Mouse (Mus musculus) cerebellum, adult 2 months (tissue): Measurements from ENCODE around the gene Nme4.

Source experiments
- CTCF ChIP-seq: fragments of 200-500 bp; IDR thresholded peaks from 2 replicates; pipeline ENCODE4 v1.5.1; 2011; ENCODE audit warnings: low read depth, mild to moderate bottlenecking, control low read depth, low read length, moderate library complexity, borderline replicate concordance; ENCODE audit not compliant: insufficient read depth
- POLR2A ChIP-seq: fragments of 200-500 bp; IDR thresholded peaks from 2 replicates; pipeline ENCODE4 v1.6.1; 2011; ENCODE audit warnings: low read length, control low read depth, borderline replicate concordance; ENCODE audit not compliant: insufficient read depth

GRCm38 (mm10) chr17:26064916-26065315, 30.5 kb downstream of the Nme4 start:
- TF ChIP-seq POLR2A: no peak
- TF ChIP-seq CTCF: no peak
